Mouse (Mus musculus): Measurements from ENCODE around the gene Acvr1.

The Acvr1 gene

DNA sequence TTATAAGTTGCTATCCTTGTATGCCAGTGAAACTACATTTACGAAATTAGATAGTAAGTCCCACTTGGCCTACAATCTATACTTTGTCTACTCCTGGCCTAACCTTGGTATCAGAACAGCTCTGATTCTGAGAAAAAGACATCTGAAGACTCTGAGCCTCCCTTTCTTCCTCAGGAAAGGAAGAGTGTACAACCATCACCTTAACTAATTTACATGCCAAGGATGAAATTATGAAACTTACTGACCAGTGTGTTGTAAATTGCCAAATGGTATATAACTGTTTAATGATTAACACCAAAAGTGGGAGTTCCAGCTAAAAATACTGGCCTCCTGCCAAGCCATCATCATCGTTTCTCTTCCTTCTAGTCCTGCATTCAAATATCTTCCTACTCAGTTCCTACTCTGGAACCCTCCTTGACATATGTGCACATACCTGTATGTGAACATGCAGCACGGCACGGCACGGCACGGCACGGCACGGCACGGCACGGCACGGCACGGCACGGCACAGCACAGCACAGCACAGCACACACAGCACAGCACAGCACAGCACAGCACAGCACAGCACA, 141.4 kb downstream of the Acvr1 start:
- ATAC-seq (ENCODE audit: insufficient number of reproducible peaks, low FRiP score, low TSS enrichment), result no peak

DNA sequence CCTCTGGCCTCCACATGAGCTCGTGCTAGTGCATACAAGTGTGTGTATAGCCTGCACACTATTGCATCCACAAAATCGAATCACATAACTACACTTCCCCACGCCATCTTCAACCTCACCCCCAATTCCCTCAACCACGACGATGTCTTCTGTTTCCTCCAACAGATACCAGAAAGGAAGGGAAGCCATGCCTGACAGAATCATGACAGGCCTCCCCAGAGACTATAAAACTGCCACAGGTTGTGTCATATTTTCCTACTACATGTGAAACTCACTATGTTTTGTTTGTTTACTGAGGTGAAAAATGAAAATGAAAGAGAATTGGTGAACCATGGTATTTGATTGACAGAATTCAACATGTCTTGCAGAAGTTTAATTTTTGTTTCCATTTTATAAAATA, 143.6 kb downstream of the Acvr1 start:
- no peak for ATAC-seq (ENCODE audit: insufficient number of reproducible peaks, low FRiP score, low TSS enrichment)

DNA sequence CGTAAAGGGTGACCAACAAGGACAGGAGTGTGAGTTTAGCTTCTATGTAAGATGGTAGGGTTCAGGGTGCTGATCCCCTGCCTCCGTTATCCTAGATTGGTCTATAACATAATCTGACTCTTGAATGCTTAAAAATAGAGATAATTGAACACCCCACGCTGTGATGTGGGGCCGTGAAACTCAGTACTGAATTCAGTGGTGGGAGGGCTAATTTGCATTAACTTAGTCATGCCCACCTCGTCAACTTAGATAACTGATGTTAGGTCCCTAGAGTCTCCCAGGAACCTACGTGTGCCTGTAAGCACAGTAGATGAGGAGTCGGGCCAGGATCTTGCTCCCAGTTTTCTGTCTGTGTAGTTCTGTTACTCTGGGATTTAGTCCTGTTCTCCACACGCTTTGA, 147.4 kb downstream of the Acvr1 start:
- ATAC-seq (ENCODE audit: insufficient number of reproducible peaks, low FRiP score, low TSS enrichment), result no peak

DNA sequence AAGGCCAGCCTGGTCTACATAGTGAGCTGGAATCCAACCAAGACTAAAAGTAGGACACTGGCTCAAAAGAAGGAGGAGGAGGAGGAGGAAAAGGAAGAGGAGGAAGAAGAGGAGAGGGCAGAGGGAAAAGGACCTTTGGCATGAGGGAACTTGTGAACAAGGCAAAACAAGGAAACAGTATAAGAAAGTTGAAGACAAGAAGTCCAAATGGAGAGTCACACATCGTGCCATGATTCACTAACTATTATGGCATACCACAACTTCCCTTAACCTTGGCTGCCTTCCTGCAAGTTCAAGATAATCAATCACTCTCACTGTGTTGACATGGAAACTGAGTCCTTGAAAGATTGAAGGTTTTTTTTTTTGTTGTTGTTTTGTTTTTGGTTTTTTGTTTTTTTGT, 148.8 kb downstream of the Acvr1 start:
- ATAC-seq (ENCODE audit: insufficient number of reproducible peaks, low FRiP score, low TSS enrichment), result no peak

DNA sequence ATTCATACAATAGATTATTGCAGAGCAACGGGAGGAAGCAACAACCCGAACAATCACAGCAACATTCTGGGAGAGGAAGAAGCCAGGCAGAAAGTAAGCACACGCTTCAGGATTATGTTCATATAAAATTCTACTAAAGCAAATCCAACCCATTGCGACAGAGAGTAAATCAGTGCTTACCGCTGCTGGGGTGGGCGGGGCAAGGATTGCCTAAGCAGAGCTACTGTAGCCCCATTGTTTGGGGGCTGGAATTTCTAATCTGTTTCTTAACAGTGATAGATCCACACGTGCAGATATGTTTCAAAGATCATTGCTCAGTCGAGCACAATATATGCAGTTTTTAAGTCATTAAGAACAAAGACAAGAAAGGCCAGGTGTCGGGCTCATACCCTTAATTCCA, 149.3 kb downstream of the Acvr1 start:
- no peak for ATAC-seq (ENCODE audit: insufficient number of reproducible peaks, low FRiP score, low TSS enrichment)

DNA sequence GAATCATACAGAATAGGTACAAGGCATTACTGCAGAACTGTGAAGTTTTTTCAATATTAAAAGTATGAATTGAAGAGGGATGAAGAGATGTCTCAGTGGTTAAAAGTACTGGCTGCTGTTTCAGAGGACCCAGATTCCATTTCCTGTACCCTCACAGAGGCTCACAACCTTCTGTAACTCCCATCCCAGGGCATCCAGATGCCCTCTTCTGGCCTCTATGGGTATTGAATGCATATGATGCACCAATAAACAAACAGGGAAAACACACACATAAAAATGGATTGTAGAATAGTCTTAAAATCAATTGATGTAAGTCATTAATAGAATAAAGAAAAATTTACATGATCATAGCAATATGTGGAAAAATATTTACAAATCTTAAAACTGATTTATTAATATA, 151.9 kb downstream of the Acvr1 start:
- ATAC-seq (ENCODE audit: insufficient number of reproducible peaks, low FRiP score, low TSS enrichment), result no peak

DNA sequence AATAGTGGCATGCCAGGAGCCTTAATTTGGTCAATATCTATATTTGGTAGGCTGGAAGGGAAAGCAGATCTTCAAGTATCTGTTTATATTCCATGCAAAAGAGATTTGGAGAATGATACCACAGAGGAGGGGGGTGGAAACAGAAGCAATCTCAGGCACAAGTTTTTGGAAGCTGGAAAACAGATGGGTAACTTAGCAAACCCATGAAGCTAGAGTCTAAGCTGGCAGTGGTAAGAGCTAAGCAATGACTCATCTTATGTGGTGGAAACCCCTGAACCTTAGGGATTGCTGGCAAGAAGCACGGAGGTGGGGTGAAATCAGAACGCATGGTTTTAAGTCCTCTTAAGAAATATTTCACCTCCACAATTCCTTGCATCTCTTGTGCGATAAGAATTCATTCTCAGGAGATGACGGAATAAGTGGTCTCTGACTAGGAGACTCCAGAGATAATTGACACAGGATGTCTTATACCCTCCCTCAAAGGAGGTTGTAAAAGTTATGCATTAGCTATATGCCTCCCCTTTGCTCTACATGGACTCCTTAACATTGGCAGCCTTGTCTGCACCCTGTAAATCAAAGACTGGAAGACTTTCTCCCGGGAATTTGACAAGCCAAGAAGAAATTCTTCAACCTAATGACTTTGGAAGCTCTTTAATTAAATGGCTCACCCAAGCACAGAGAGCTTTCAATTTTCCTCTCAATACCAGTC, 157.9 kb downstream of the Acvr1 start:
- ATAC-seq (ENCODE audit: insufficient number of reproducible peaks, low FRiP score, low TSS enrichment), result no peak

DNA sequence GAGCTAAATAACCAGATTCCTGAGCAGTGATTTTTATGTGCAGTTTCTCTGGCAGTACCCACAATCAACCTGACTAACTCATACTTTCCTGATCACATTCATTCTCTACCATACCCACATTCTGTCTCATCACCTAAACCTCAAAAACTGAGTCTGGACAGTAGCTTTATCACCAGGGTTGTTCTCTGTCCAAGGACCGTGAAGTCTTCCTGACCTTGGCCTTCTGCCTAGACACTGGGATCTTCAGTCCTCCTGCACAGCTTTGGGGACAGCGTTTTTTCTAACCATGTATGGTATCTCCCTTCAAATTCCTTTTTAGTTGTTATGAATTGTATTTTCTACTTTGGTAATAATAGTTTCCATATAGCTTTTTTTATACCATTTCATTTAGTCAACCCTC, 163.5 kb downstream of the Acvr1 start:
- no peak for ATAC-seq (ENCODE audit: insufficient number of reproducible peaks, low FRiP score, low TSS enrichment)

DNA sequence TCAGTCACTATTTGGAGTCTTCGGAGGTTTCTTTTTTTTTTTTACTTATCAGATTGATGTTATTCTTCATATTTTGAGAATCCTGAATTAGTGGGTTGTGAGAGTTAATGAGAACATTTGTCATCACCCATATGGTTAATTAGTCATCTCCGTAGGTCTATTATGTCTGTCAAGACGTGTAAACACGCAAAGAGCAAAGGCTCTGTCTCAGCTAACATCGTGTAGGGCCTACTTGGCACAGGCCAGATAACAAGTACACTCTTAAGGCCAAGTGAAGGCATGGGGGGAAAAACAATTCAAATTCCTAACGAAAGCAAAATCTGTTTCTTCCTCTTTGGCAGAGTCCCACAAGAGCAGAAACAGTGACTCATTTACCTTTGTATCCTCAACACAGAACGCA, 178.4 kb downstream of the Acvr1 start:
- ATAC-seq (ENCODE audit: insufficient number of reproducible peaks, low FRiP score, low TSS enrichment), result no peak

DNA sequence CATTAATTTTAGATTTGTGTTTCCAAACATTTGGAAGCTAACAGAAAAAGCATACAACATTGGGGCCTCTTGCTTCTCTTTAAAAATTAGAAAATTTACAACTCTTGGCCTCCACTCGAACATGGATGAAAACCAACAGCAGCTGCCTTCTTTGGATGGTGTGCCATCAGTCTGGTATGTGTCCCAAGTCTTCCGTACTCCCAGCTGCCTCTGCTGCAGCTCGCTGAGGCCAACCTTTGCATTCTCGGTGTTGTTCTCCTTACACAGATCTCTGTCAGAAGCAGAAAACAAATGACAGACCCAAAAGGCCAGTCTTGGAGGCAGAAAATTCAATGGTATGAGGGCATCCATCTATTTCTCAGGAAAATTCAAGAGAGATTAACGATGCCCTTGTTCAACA, 186.9 kb downstream of the Acvr1 start:
- ATAC-seq (ENCODE audit: insufficient number of reproducible peaks, low FRiP score, low TSS enrichment), result no peak

DNA sequence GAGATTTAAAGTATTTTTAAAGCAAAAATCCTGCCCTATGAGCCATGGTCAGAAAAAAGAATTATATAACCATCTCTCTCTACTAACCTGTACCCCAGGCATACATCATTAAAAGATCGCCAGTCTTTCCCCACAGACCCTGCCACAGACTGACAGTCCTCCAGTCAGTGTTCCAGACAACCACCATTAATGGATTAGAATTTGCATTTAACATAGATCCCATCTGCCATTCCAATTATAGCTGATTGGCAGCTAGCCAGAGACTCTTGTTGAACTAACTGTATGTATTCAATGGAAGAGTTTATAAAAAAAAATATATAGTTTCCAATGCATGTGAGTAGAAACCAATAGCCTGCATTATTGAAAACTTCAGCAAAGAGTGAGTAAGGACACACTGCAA, 187.5 kb downstream of the Acvr1 start:
- no peak for ATAC-seq (ENCODE audit: insufficient number of reproducible peaks, low FRiP score, low TSS enrichment)

DNA sequence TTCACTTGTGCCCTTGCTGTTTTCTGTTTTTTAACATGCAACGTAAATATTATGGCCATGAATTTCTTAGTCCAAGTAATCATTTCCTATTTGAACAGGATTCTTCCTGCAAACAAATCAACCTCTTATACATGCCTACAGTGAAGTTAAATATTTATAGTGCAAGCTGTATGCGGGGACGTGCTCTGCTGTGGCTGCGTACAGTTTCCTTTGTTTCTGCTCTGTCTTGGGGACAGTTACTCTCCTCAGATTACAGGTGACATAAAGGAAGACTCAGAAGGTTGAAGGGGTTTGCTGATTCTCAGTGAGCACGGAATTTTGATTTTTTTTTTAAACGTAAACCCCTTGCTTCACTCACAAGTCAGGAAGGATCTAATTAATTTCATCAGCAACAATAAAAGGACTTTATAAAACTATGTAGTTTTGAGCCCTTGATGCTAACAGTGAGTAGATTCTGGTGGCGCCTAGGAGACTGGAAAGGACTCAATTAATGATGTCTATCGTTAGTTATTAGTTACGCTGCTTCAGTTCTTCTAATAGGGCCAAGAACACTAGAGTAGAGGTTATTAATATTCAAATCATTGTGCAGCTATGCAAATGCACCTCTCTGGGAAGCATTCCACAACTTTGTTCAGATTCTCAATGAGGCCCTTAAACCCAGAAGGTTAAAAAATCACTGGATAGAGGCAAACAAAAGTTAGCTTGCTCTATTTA, 189.4 kb downstream of the Acvr1 start:
- ATAC-seq (ENCODE audit: insufficient number of reproducible peaks, low FRiP score, low TSS enrichment), result no peak

DNA sequence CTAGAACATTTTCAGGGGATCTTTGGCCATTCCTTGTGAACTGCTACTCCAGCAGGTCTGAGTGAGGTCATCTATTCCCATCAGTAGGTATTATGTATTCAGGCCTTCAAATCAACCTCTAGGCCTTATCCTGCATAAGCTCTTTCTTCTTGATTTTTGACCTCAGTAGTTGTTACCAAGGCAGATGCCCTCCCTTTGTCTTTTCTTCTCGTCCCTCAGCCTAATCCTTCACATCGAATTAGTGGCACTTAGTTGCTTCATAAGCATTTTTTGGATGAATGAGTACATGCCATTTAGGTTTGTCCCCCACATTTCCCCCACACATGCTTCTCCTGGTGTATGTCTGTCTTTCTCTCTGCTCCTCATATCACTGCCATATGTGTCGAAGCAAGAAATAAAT, 200.8 kb downstream of the Acvr1 start:
- no peak for ATAC-seq (ENCODE audit: insufficient number of reproducible peaks, low FRiP score, low TSS enrichment)

DNA sequence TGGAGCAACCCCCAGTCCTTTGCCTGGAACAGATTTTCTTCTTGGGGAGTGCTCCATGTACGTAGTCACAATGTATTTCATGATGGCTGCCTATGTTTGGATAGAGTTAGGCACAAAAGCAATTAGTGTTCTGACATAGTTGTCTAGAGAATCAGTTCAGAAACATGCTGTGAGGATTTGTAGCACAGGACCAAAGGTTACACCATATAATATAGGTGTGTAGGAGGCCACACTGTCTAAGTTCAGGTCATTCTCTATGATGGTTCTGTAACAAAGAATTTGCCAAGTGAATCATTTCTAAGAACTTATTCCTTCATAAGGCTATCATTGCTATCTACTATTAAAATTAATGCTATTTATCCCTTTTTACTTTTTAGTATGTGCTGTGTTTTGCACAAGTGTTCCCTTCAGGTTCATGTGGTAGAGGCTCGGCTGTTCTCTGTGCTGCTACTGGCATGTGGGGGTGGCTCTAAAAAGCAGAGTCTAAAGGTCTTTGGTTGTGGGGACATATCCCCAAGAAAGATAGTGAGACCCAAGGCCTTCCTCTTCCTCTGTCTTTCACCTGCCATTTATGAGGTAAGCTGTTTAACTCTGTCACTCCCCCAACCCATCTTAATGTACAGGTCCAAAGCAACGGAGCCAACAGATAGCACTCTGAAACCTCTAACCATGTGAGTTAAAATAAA, 205.5 kb downstream of the Acvr1 start:
- ATAC-seq (ENCODE audit: insufficient number of reproducible peaks, low FRiP score, low TSS enrichment), result no peak

DNA sequence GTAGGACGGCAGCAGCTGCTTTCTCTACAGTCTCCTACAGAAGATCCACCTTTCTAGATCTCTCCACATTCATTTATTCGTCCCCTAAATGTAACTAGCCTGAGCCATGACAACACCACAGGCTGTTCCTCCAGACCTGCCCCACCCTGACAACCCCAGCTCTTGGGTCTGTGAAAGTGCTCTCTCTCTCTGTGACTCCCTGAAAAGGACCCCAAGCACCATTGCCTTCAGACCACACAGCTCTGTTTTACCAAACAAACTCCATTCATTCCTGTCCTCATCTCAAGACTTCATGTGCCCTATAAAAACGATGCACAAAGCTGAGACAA, 208.9 kb downstream of the Acvr1 start:
- peak; percentile 54 for ATAC-seq (ENCODE audit: insufficient number of reproducible peaks, low FRiP score, low TSS enrichment)

DNA sequence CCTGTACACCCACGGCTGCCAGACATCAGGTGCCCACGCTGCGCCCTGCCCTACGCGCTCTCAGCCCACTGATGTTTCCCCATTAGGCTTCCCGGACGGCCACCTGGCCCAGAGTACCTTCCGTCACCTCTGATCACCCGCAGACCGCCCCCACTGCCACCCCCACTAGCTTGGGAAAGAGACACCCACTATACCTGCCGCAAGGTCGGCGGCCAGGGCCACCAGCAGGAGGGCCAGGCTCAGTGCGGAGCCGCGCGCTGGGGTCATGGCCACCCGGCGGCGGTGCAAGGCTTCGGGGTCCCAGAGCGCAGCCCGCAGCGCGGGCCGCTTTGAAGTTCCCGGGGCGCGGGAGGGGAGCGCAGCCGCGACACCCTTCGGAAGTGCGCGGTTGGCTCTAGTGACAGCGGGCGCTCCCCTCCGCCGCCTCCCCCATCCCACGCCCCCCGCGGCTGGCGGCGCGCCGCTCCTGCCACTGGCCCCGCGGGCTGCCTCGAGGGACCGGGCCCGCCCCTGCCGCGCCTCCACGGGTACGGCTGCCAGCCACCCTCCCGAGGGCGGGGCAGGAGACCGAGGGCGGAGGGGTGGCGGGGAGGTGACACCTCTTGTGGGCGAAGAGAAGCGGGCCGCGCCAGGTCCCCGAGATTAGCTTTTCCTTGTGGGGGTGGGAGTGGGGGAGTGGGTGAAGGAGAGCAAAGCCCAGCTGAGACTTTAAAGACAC, 209.4 kb downstream of the Acvr1 start, which contains the start of gene Acvr1c:
TSS of gene Acvr1c (minus strand) at position 482 of the 718 bp plus-strand sequence.
- peak; percentile 57 for ATAC-seq (ENCODE audit: insufficient number of reproducible peaks, low FRiP score, low TSS enrichment)

DNA sequence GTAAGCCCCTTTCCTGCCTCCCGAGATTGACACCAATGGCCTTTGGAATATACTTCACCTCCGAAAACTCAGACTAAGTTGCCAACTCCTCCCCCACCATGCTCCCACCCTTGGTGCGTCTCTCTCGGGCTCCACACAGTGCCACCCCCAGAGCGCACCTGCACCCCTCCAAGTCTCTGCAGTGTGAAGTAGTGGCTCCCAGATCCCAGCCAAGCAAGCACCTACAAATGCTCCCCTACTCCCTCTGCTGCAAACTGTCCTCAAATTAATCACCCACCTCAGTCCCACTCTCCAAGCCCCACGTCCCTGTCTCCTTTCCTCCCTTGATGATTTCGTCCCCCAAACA, 209.9 kb downstream of the Acvr1 start:
- peak; percentile 37 for ATAC-seq (ENCODE audit: insufficient number of reproducible peaks, low FRiP score, low TSS enrichment)

DNA sequence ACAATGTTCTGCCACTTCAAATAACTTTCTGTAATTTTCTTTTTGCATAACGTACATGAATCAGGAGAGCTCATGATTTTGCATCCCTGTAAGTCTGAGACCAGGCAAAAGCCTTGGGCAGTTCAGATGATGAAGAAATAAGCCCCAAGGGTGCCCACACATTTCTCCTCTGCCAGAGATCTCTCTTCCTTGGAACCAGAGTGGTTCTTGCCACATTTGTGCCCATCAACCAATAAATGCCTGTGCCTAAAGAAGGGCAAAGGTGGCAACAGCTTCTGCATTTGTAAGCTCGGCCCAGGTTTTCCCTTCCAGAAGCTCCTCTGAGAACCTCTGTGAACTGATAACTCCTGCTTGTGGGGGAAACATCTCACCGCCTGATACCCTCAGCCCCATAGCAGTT, 212.6 kb downstream of the Acvr1 start:
- ATAC-seq (ENCODE audit: insufficient number of reproducible peaks, low FRiP score, low TSS enrichment), result no peak

DNA sequence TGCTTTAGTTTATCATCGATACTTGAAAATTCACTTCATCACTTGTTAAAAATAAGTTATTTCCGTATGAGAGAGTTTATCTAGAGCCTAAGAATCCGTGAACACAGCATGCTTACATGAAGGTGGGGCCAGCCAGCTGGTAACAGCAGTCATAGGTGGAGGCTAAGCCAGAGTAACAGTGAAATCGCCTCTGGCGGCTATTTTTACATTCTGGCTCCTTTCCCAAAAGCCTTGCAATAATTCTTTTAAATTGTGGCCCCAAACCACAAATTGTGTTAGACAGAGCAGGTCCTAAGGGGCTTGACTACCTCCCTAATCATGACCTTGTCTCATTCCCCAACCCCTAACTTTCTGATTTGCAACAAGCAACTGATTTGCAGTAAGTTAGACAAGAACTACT, 214.1 kb downstream of the Acvr1 start:
- no peak for ATAC-seq (ENCODE audit: insufficient number of reproducible peaks, low FRiP score, low TSS enrichment)

DNA sequence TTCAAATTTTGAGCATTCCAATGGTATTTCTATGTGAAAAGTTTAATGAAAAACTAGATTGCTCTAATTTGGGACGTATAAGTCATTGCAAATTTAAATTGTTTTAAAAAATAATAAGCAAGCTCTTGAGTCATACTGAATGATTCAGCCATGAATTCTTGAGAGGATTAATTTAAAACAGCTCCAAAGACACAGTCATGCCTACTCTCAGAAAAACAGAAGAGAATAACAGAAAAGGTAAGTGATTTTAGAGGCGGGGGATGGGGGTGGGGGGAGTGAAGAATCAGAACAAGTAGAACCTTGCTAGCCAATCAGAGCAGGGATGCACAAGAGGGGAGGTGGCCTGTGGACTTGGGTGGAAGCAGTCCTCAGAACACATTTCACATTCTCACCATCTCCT, 216.3 kb downstream of the Acvr1 start:
- no peak for ATAC-seq (ENCODE audit: insufficient number of reproducible peaks, low FRiP score, low TSS enrichment)

Data from cerebellum, adult (tissue).